Mouse (Mus musculus) monocyte, adult 59 days (primary cell): Measurements from ENCODE around the gene Prap1. TPM values are rescaled to one million over a fixed set of nuclear protein-coding genes. Genes with fewer than 3 reads are reported as not detected.

Experiments
- total RNA-seq, 2 experiments: library from RNA; stranded (reverse); gene quantifications; one replicate each; pipeline ENCODE4 v1.2.4; 2023

The Prap1 gene
- not detected for total RNA-seq

GRCm38 (mm10) chr7:140092924-140093528 lies at the start of gene Prap1:
Prap1 (plus strand) TSS chr7:140093395.

DNA sequence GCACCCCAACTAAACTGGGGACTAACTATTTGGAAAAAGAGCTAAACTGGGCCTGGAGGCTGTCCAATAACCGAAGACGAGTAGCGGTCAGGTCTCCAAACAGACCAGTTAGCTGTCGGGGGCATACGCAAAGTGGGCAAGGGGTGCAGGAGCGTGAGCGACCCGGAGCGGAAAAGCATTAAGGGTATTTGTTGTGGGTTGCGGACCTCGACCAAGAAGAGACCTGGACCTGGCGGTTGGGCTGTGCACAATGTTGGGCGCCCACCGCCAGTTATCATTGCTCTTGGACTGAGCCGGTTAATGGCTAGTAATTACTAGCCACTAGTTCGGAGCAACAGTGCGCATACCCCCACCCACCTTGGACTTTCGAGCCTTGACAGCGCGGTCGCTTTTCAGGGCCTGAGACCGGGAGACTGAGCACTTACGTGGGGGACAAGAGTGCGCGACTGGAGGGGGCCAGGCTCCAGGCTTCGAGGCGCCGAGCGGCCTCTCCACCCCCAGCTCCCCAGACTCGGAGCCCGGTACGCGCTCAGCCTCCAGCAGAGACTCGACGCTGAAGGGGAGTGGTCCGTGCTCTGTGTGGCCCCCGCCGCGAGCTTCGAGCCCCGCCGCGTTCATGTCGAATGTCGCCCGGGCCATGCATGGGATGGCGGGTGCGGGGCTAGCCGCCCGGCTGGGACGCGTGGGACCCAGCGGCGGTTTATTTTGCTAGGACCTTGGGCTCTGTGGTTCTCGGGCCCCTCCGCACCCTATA lies 44.7 kb upstream of the Prap1 start, which contains the start of gene Msx3:
TSS of gene Msx3 (minus strand) at position 729 of the 754 bp plus-strand sequence.

DNA sequence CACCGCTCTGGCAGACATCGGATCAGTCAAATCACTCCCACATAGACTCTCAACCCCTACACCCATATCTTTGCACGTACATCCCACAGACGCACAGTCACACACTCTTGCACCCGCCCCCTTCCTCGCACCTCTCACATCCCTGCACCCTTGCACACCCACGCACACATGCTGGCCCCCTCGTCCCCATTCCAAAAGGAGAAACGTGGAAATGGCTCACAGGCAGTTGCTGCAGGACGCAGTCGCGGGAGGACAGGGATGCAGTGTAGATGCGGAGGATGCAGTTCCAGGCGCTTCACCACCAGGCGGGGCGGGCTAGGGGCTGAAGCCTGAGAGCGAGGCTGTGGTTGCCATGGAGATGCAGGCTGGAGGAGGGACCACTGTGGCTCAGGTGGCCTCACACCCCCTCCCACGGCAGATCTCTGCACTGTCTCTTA lies 10.9 kb upstream of the Prap1 start, which contains the start of gene Caly:
TSS of gene Caly (minus strand) at position 307 of the 437 bp plus-strand sequence.

GRCm38 (mm10) chr7:140101993-140102860 lies 9.0 kb downstream of the Prap1 start, which contains the start of gene Fuom:
Fuom (minus strand) TSS chr7:140102441.

GRCm38 (mm10) chr7:140115583-140116328 lies 22.6 kb downstream of the Prap1 start, which contains the start of gene Paox:
Paox (plus strand) TSS chr7:140115799.

GRCm38 (mm10) chr7:140116329-140117054 lies 23.3 kb downstream of the Prap1 start, which contains the start of gene Echs1:
Echs1 (minus strand) TSS chr7:140116476.

GRCm38 (mm10) chr7:140137135-140138020 lies 44.2 kb downstream of the Prap1 start, which contains the start of gene Mtg1:
Mtg1 (plus strand) TSS chr7:140137564.

Other genes starting within 250 kb of the Prap1 start
- gene Kndc1, start 198.7 kb upstream of the Prap1 start, total RNA-seq, result under 1 TPM in 1 of 2 experiments, not detected in 1; 0.21 TPM
- under 1 TPM in 1 of 2 experiments, not detected in 1; 0.52 TPM for gene Utf1, start 149.6 kb upstream of the Prap1 start, total RNA-seq
- gene 6430531B16Rik, start 114.6 kb upstream of the Prap1 start, total RNA-seq, result under 1 TPM; 0.55 to 0.81 TPM
- 10 to 100 TPM; 20.2 to 22.0 TPM for gene Adam8, start 100.8 kb upstream of the Prap1 start, total RNA-seq
- gene Zfp511, start 57.0 kb upstream of the Prap1 start, total RNA-seq, result 10 to 100 TPM; 26.8 to 27.1 TPM
- gene Tubgcp2, start 56.7 kb upstream of the Prap1 start, total RNA-seq, result 10 to 100 TPM; 19.9 to 23.2 TPM
- not detected for gene Msx3, start 44.3 kb upstream of the Prap1 start, total RNA-seq
- gene Caly, start 10.8 kb upstream of the Prap1 start, total RNA-seq, result not detected
- 10 to 100 TPM in 1 of 2 experiments, 1 to 10 TPM in 1; 9.3 to 11.9 TPM for gene Fuom, start 9.0 kb downstream of the Prap1 start, total RNA-seq
- 10 to 100 TPM; 18.6 to 26.3 TPM for gene Paox, start 22.4 kb downstream of the Prap1 start, total RNA-seq
- 10 to 100 TPM; 46.0 to 50.2 TPM for gene Echs1, start 23.1 kb downstream of the Prap1 start, total RNA-seq
- 10 to 100 TPM in 1 of 2 experiments, 1 to 10 TPM in 1; 8.7 to 10.9 TPM for gene Mtg1, start 44.2 kb downstream of the Prap1 start, total RNA-seq
- not detected for gene Sprn, start 61.5 kb downstream of the Prap1 start, total RNA-seq
- not detected for gene Olfr522, start 71.4 kb downstream of the Prap1 start, total RNA-seq
- gene Olfr523, start 79.8 kb downstream of the Prap1 start, total RNA-seq, result not detected
- not detected for gene Olfr524, start 112.6 kb downstream of the Prap1 start, total RNA-seq
- 1 to 10 TPM in 1 of 2 experiments, under 1 TPM in 1; 0.82 to 1.3 TPM for gene Cd163l1, start 124.9 kb downstream of the Prap1 start, total RNA-seq
- 1 to 10 TPM; 4.5 to 5.0 TPM for gene 5830411N06Rik, start 153.9 kb downstream of the Prap1 start, total RNA-seq
- gene Olfr525, start 227.5 kb downstream of the Prap1 start, total RNA-seq, result not detected
- not detected for gene Olfr527, start 240.6 kb downstream of the Prap1 start, total RNA-seq